Mouse (Mus musculus): ENCODE data around the gene Ccl22. TPM values are rescaled to one million over a fixed set of nuclear protein-coding genes. Genes with fewer than 3 reads are reported as not detected.

The Ccl22 gene
- polyA plus RNA-seq, 1 experiment from 2014 or later, result not detected

DNA sequence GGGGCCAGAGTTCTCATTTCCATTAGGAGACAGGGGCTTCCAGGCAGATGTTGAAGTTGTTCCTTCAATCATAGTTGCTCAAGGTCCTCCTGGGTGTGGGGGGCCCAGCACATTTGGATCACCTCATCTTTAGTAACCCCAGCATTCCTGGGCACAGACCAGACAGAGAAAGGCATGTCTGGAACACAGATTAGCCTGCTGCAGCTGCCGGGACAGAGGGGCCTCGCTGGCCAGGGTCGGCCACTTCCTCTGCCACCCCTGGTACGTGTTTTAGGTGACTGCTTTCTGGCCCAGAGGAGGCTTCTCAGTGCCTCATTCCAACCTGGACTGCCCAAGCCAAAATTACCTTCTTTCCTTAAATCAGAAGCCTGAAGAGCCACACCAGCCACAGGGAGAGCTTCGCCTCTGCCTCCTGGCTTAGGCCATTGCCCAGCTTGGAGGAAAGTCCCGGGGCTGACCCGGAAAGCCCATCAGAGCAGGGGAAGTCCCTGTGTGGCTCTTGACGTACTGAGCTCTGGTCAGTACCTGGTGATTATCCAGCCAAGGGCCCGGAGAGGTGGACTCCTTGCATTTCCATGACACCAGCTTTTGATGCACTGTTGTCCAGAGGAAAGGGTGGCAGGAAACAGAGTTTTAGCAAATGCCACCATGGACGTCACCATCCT is 39.7 kb upstream of the Ccl22 start:
- no peak for ATAC-seq (ENCODE audit: insufficient number of reproducible peaks, insufficient read depth, low FRiP score, low TSS enrichment, low read depth)
- H3K27me3 ChIP-seq, result peaks cover 6% of the 10 kb centered on the region; the same call in 1 of the 2 replicates
- H3K4me1 ChIP-seq (replicated peaks), result peaks cover 12% of the 10 kb centered on the region
- no peak overlapping the region; the same call in 1 of the 2 replicates for H3K9ac ChIP-seq (replicated peaks)
- H3K36me3 ChIP-seq, result no peaks in the 10 kb centered on the region
- no peaks in the 10 kb centered on the region for H3K9me3 ChIP-seq
- 80% methylated on average over 10 of the region's 10 CpGs for WGBS
- H3K4me3 ChIP-seq (replicated peaks), result no peak overlapping the region
- H3K27ac ChIP-seq, result no peak overlapping the region
- H3K4me2 ChIP-seq, result no peak overlapping the region

DNA sequence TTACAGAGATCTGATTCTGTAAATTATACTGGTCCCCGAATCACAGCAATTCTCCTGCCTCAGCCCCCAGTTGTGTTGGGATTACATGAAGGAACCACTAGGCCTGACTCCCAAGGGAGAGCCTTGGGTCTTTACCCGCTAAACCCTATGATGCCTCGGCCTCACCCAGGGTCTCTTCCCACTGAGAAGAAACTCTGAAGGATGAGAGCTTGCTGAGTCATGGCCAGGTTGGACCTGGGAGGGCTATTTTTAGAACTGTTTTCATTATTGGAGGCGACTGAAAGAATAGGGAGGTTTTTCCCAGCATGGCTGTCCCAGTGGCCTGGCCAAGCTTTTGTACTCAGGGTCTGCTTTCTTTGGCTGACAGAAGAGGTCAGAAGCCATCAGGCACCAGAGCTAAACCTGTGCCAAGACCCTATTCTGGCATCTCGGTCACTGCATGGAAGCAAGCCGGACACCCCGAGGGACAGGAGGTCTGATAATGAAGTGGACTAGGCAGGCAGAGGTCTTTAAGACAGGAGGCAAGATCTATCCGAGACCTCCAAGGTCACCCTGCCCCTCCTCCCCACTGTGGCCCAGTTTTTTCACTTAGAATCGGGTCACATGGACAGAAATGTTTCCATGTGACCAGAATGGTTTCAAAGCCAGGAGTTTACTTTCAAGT is 38.5 kb upstream of the Ccl22 start:
- Histone ChIP-seq H3K4me2 (no peak overlapping the region), H3K9ac (replicated peaks) (no peak overlapping the region), H3K36me3 (no peaks in the 10 kb centered on the region), H3K9me3 (no peaks in the 10 kb centered on the region), H3K4me1 (replicated peaks) (peaks cover 15% of the 10 kb centered on the region), H3K27me3 (peaks cover 6% of the 10 kb centered on the region; the same call in 1 of the 2 replicates), H3K4me3 (replicated peaks) (no peak overlapping the region), H3K27ac (no peak overlapping the region)
- 74% methylated on average over 9 of the region's 9 CpGs for WGBS
- ATAC-seq (ENCODE audit: insufficient number of reproducible peaks, insufficient read depth, low FRiP score, low TSS enrichment, low read depth), result no peak

DNA sequence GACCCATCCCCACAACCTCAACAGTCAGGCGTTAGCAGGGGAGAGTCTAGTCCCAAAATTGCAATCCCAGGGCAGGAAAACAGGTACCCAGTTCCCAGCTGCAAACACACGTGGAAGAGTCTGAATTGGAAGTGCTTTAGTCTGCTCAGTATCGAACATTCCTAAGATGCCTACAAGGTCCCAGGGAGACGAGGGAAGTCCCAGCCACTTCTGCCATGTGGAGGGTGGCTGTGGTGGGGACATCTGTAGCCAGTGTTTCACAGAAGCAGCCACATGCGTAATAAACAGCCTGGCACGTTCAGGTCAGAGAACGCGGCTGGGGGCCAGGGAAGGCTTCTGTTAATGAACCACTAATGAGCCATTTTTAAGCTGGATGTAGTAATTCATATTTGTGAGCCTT is 35.1 kb upstream of the Ccl22 start:
- whole genome bisulfite sequencing, result 30% methylated on average over 8 of the region's 8 CpGs

DNA sequence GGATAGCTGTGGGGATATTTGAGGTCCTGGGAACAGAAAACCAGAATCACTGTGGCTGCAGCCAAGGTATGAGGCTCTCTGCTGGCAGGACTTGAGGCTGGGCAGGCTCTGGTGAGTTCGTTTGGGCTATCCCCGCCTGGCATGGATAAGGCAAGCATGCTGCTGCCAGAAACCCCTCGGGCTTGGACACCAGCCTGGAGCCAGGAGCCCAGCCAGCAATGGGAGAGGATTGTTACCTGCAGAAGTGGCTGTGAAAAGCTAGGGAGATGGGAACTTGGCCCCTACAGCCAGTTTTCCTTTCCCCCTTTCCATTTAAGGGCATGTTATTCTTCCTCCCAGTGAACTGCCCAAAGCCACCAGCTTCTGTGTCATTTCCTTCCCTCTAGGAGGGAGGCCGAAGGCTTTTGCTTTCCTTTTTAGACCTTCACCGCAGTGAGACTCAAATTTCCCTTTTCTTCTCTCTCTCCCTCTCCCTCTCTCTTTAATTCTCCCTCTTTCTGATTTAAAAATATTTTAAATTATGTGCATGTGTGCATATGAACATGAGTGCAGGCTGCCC is 34.2 kb upstream of the Ccl22 start:
- H3K4me2 ChIP-seq, result no peak overlapping the region
- WGBS, result 53% methylated on average over 5 of the region's 5 CpGs
- H3K27ac ChIP-seq, result no peak overlapping the region
- H3K4me1 ChIP-seq (replicated peaks), result peaks cover 15% of the 10 kb centered on the region
- H3K4me3 ChIP-seq (replicated peaks), result no peak overlapping the region
- H3K27me3 ChIP-seq, result no peaks in the 10 kb centered on the region
- H3K36me3 ChIP-seq, result no peaks in the 10 kb centered on the region
- no peak for ATAC-seq (ENCODE audit: insufficient number of reproducible peaks, insufficient read depth, low FRiP score, low TSS enrichment, low read depth)
- H3K9me3 ChIP-seq, result no peaks in the 10 kb centered on the region
- no peak overlapping the region for H3K9ac ChIP-seq (replicated peaks)

More for the DNA sequence above, 35.1 kb upstream of the Ccl22 start:
- Histone ChIP-seq H3K4me1 (replicated peaks) (peaks cover 15% of the 10 kb centered on the region), H3K27ac (no peak overlapping the region), H3K4me3 (replicated peaks) (no peak overlapping the region), H3K9ac (replicated peaks) (no peak overlapping the region), H3K4me2 (no peak overlapping the region), H3K36me3 (no peaks in the 10 kb centered on the region), H3K9me3 (no peaks in the 10 kb centered on the region), H3K27me3 (peaks cover 6% of the 10 kb centered on the region; the same call in 1 of the 2 replicates)
- no peak; the same call in 1 of the 2 replicates for ATAC-seq (ENCODE audit: insufficient number of reproducible peaks, insufficient read depth, low FRiP score, low TSS enrichment, low read depth)

DNA sequence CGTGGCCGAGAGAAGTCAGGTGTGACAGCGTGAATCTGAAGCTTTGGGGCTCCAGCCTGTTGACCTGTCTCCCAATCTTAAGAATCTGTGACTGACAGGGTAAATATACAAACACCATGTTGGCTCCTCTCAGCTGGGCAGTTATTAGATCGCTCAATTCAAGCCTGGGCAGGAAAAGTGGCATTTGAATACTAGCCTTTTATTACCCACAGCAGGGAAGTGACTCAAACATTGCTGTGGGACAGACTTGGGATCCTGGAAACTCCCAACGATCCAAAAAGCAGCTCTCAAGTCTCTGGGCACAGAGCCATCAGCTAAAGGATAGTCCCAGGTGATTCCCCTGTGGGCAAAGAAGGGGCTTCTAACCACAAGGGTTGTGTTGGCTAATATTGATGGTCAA is 30.8 kb upstream of the Ccl22 start:
- no peak overlapping the region for H3K4me3 ChIP-seq (replicated peaks)
- ATAC-seq (ENCODE audit: insufficient number of reproducible peaks, insufficient read depth, low FRiP score, low TSS enrichment, low read depth), result no peak
- no peaks in the 10 kb centered on the region for H3K36me3 ChIP-seq
- H3K27ac ChIP-seq, result no peak overlapping the region
- no peaks in the 10 kb centered on the region for H3K9me3 ChIP-seq
- H3K4me1 ChIP-seq (replicated peaks), result peaks cover 12% of the 10 kb centered on the region
- no peak overlapping the region for H3K4me2 ChIP-seq
- no peaks in the 10 kb centered on the region for H3K27me3 ChIP-seq
- 70% methylated on average over 5 of the region's 5 CpGs for WGBS
- no peak overlapping the region for H3K9ac ChIP-seq (replicated peaks)

DNA sequence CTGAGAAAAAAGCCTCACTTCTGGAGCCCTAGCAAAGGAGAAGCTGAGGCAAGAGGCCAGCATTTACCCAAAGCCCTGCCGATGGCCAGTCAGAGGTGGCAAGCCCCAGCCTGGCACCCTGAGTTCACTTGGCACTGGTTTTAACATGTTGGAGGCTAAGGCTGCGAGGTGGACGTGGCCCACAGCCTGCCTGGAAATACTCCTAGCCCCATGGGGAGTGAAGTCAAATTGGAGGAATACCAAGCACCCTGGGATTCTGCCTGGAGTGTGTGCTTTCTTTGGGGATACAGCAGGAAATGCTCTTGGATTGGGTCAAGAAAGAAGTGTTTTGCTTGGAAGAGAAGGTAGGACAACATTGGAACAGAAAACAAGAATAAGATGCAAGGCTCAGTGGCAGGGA is 29.5 kb upstream of the Ccl22 start:
- Histone ChIP-seq H3K36me3 (no peaks in the 10 kb centered on the region), H3K27me3 (no peaks in the 10 kb centered on the region), H3K4me1 (replicated peaks) (peaks cover 3% of the 10 kb centered on the region; the same call in 1 of the 2 replicates), H3K9ac (replicated peaks) (no peak overlapping the region), H3K27ac (no peak overlapping the region), H3K4me3 (replicated peaks) (no peak overlapping the region), H3K9me3 (no peaks in the 10 kb centered on the region), H3K4me2 (no peak overlapping the region)
- ATAC-seq (ENCODE audit: insufficient number of reproducible peaks, insufficient read depth, low FRiP score, low TSS enrichment, low read depth), result no peak
- WGBS, result 89% methylated on average over 3 of the region's 3 CpGs

DNA sequence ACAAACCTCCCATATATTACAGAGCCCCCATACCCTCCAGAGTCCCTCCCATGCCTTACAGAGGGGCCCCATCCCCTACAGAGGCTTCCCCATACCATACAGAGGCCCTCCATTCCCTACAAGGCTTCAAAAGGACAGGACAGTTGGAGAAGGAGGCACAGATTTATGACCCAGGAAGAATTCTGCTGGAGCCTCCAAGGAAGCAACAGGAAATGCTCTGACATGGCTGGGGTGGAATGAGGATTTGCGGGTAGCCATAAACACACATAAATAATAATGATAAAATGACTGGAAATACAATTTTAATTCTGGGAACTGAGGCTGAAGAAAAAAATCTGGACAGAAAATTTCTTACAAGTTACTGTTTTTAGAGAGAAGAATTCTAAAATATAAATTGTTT is 28.5 kb upstream of the Ccl22 start:
- Histone ChIP-seq H3K4me2 (no peak overlapping the region), H3K4me3 (replicated peaks) (no peak overlapping the region), H3K9me3 (no peaks in the 10 kb centered on the region), H3K9ac (replicated peaks) (no peak overlapping the region), H3K36me3 (no peaks in the 10 kb centered on the region), H3K27ac (no peak overlapping the region), H3K27me3 (no peaks in the 10 kb centered on the region), H3K4me1 (replicated peaks) (no peaks in the 10 kb centered on the region)
- 76% methylated on average over 1 of the region's 1 CpGs for WGBS
- no peak for ATAC-seq (ENCODE audit: insufficient number of reproducible peaks, insufficient read depth, low FRiP score, low TSS enrichment, low read depth)

DNA sequence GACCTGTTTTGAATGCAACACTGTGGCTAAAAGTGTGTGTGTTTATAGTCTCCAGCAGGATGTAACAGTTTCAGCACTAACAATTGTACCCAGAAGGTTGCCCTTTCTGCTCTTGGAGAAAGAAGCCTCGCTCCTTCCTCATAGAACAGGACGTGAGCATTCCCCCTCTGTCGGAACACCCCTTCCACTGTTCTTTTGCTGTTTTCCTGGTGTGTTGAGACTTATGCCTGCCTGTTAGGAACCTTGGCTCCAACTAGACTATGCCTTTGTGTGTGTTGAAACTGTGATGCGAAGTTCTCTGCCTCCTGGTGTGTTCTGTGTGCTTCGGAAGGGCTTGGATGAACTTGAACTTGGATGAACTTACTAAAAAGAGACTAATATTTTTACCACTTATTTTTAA is 19.4 kb upstream of the Ccl22 start:
- Histone ChIP-seq H3K4me1 (replicated peaks) (no peaks in the 10 kb centered on the region), H3K4me3 (replicated peaks) (no peak overlapping the region), H3K27me3 (no peaks in the 10 kb centered on the region), H3K4me2 (no peak overlapping the region), H3K9ac (replicated peaks) (no peak overlapping the region), H3K27ac (no peak overlapping the region), H3K9me3 (no peaks in the 10 kb centered on the region), H3K36me3 (no peaks in the 10 kb centered on the region)
- no peak for ATAC-seq (ENCODE audit: insufficient number of reproducible peaks, insufficient read depth, low FRiP score, low TSS enrichment, low read depth)
- WGBS, result 84% methylated on average over 5 of the region's 5 CpGs

DNA sequence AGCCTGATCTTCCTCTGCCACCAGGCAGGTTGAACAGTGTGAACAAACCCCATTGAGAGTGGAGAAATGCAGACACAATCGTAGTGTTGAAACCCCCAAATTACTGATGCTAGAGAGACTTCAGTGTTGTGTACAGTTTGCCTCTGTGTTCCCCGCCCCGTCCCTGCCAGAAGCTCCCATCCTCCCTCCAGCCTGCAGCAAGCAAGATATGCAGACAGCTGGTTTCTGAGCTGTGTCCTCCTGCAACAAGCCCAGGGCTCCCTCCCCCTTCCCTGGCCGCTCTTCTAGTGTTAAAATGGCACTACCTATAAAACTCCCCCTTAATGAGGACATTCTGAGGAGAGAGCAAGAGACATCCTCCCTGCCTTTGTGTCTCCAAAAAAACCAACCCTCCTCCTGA is 16.1 kb upstream of the Ccl22 start:
- Histone ChIP-seq H3K36me3 (no peaks in the 10 kb centered on the region), H3K4me3 (replicated peaks) (no peak overlapping the region), H3K9ac (replicated peaks) (no peak overlapping the region), H3K4me1 (replicated peaks) (no peaks in the 10 kb centered on the region), H3K27ac (no peak overlapping the region), H3K4me2 (no peak overlapping the region), H3K27me3 (no peaks in the 10 kb centered on the region), H3K9me3 (no peaks in the 10 kb centered on the region)
- 45% methylated on average over 4 of the region's 4 CpGs for WGBS
- ATAC-seq (ENCODE audit: insufficient number of reproducible peaks, insufficient read depth, low FRiP score, low TSS enrichment, low read depth), result no peak

DNA sequence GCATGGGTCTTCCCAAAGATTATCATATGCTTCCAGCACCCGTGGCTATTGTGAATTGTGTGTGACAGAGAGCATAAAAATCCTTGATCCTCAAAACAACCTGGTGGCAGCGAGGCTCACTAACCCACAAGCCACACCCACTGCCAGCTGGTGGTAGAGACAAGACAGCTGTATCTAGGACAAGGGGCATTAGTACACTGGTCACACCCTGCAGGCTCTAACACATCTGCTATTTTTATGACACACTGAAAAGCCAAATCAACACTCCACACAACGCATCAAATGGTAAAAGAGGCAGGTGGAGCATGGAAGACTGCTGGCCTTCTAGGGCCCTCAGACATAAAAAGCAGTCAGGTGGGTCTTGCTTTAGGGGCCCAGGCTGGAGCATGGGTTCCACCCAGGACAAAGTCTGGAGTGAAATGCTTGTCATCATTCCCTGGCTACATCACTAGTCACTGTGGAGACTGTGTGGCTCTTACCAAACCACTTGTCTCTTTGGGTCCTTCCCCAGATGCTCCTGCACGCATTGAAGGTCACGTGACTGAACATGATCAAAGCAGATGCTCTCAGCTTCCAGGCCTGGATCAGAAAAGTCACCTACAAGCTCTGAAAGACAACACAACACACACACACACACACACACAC is 11.4 kb upstream of the Ccl22 start:
- Histone ChIP-seq H3K36me3 (no peaks in the 10 kb centered on the region), H3K4me1 (replicated peaks) (no peaks in the 10 kb centered on the region), H3K4me2 (no peak overlapping the region), H3K27ac (no peak overlapping the region), H3K27me3 (no peaks in the 10 kb centered on the region), H3K9me3 (no peaks in the 10 kb centered on the region), H3K9ac (replicated peaks) (no peak overlapping the region), H3K4me3 (replicated peaks) (no peak overlapping the region)
- no peak for ATAC-seq (ENCODE audit: insufficient number of reproducible peaks, insufficient read depth, low FRiP score, low TSS enrichment, low read depth)
- WGBS, result 64% methylated on average over 5 of the region's 5 CpGs

DNA sequence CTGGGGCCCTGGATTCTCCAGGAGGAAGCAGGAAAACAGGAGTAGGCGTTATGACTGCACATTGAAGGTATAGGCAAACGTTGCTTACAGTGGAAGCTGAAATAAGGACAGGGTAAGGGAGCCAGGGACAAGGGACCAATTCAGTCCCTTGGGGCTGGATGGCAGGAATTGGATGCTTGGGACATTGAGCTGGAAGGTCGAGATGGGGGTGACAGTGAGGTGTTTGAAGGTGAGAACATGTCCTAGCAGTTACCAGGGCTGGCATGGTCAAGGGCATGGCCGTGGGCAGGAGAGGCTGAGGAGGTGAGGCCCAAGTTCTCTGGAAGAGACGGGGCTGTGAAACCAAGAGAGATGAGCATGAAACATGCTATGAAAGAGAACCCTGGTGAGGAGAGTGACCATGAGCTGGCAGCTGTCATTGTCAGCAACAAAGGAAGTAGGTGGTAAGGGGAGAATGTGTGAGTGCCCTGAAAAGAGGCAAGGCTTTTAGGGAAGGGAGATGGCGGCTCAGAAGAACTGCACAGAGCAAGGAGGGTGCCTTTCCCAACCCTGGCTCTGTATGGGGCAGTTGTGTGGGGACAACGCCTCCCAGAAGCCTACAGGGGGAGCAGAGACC is 10.5 kb upstream of the Ccl22 start:
- no peak for ATAC-seq (ENCODE audit: insufficient number of reproducible peaks, insufficient read depth, low FRiP score, low TSS enrichment, low read depth)
- no peak overlapping the region for H3K4me2 ChIP-seq
- no peaks in the 10 kb centered on the region for H3K27me3 ChIP-seq
- H3K36me3 ChIP-seq, result no peaks in the 10 kb centered on the region
- H3K4me3 ChIP-seq (replicated peaks), result no peak overlapping the region
- no peaks in the 10 kb centered on the region for H3K9me3 ChIP-seq
- 77% methylated on average over 7 of the region's 7 CpGs for WGBS
- no peak overlapping the region for H3K27ac ChIP-seq
- no peak overlapping the region for H3K9ac ChIP-seq (replicated peaks)
- no peaks in the 10 kb centered on the region for H3K4me1 ChIP-seq (replicated peaks)

All from limb, embryonic 12.5 days (tissue).